Mouse (Mus musculus) embryonic facial prominence, embryonic 11.5 days (tissue): ENCODE measurements around the gene Nexn. TPM values are rescaled to one million over a fixed set of nuclear protein-coding genes. Genes with fewer than 3 reads are reported as not detected.

Experiments
- ATAC-seq: fragments of 200-750 bp; cut with Nextera tagmentation; replicated peaks from 2 replicates; pipeline ENCODE4 v1.8.0; 2017; ENCODE audit warnings: low read depth; ENCODE audit not compliant: insufficient number of reproducible peaks, low FRiP score, low TSS enrichment
- DNase-seq: peaks from one replicate; pipeline ENCODE4 v3.0.0-alpha.2; 2015; ENCODE audit warnings: low spot score
- H3K27ac ChIP-seq: fragments of 300-500 bp; sonication (generic); replicated peaks from 2 replicates; pipeline ENCODE4 v1.5.1; 2014; ENCODE audit warnings: mild to moderate bottlenecking, low read depth, low read length, control low read depth
- H3K27me3 ChIP-seq: fragments of 300-500 bp; sonication (generic); 2 replicates; pipeline ENCODE4 v1.6.1; 2014; ENCODE audit warnings: mild to moderate bottlenecking, low read length, moderate library complexity, mixed read lengths; ENCODE audit not compliant: control insufficient read depth, insufficient read depth
- H3K36me3 ChIP-seq: fragments of 300-500 bp; sonication (generic); replicated peaks from 2 replicates; pipeline ENCODE4 v1.6.1; 2014; ENCODE audit warnings: low read depth, mild to moderate bottlenecking, low read length, moderate library complexity, mixed read lengths; ENCODE audit not compliant: control insufficient read depth, insufficient read depth
- H3K4me1 ChIP-seq: fragments of 300-500 bp; sonication (generic); 2 replicates; pipeline ENCODE4 v1.6.1; 2014; ENCODE audit warnings: low read length, mixed read lengths; ENCODE audit not compliant: control insufficient read depth, insufficient read depth
- H3K4me2 ChIP-seq: fragments of 300-500 bp; sonication (generic); 2 replicates; pipeline ENCODE4 v1.6.1; 2014; ENCODE audit warnings: low read depth, mild to moderate bottlenecking, control low read depth, low read length, moderate library complexity
- H3K4me3 ChIP-seq: fragments of 300-500 bp; sonication (generic); 2 replicates; pipeline ENCODE4 v1.5.1; 2014; ENCODE audit warnings: low read depth, low read length, control low read depth
- H3K9ac ChIP-seq: fragments of 300-500 bp; sonication (generic); replicated peaks from 2 replicates; pipeline ENCODE4 v1.6.1; 2014; ENCODE audit warnings: mild to moderate bottlenecking, control low read depth, low read length
- H3K9me3 ChIP-seq: fragments of 300-500 bp; sonication (generic); replicated peaks from 2 replicates; pipeline ENCODE4 v1.6.1; 2016; ENCODE audit warnings: mild to moderate bottlenecking, low read length, inconsistent platforms, mixed read lengths; ENCODE audit not compliant: control insufficient read depth
- WGBS: fragments of 180-500 bp; shearing (Covaris S2); extraction: QIAGEN DNeasy Blood & Tissue Kit; methylation state at CpG from one replicate; pipeline ENCODE4 v1.1.7; 2014; 5-methylcytosine and 5-hydroxymethylcytosine counted together
- polyA plus RNA-seq: library from polyadenylated mRNA; unstranded; fragments of >200 nt; fragmentation: Nextera tagmentation; extraction: Ambion mirVana; gene quantifications from 2 replicates; pipeline ENCODE4 v1.2.1, GENCODE M21; 2014

The Nexn gene
- polyA plus RNA-seq, 1 experiment from 2014 or later: 4.9 TPM

GRCm38 (mm10) chr3:152231333-152232100 lies 34.6 kb downstream of the Nexn start:
- DNase-seq: no peak
- H3K36me3 ChIP-seq: peaks cover 13% of the 10 kb centered on the region
- WGBS: 67% methylated on average over 6 of the region's 6 CpGs
- no peaks in the 10 kb centered on the region for H3K4me1 ChIP-seq
- no peak overlapping the region for H3K4me3 ChIP-seq
- H3K27me3 ChIP-seq: no peaks in the 10 kb centered on the region
- H3K27ac ChIP-seq: no peak overlapping the region
- no peaks in the 10 kb centered on the region for H3K9me3 ChIP-seq
- no peak overlapping the region for H3K4me2 ChIP-seq
- no peak; the same call in 1 of the 2 replicates for ATAC-seq
- H3K9ac ChIP-seq: no peak overlapping the region

- ATAC-seq (no peak), DNase-seq (no peak)
- Histone ChIP-seq H3K9me3 (no peaks in the 10 kb centered on the region), H3K4me3 (no peak overlapping the region), H3K4me1 (no peaks in the 10 kb centered on the region), H3K4me2 (no peak overlapping the region), H3K36me3 (peaks cover 11% of the 10 kb centered on the region), H3K9ac (no peak overlapping the region), H3K27ac (no peak overlapping the region), H3K27me3 (no peaks in the 10 kb centered on the region)
- WGBS: 92% methylated on average over 5 of the region's 5 CpGs
Observed at GRCm38 (mm10) chr3:152229271-152229670, 36.9 kb downstream of the Nexn start.

GRCm38 (mm10) chr3:152228843-152229242 lies 37.3 kb downstream of the Nexn start:
- DNase-seq: no peak
- H3K4me1 ChIP-seq: no peaks in the 10 kb centered on the region
- WGBS: 94% methylated on average over 7 of the region's 7 CpGs
- no peak overlapping the region for H3K27ac ChIP-seq
- H3K4me2 ChIP-seq: no peak overlapping the region
- H3K9me3 ChIP-seq: no peaks in the 10 kb centered on the region
- no peak for ATAC-seq
- no peak overlapping the region for H3K4me3 ChIP-seq
- H3K9ac ChIP-seq: no peak overlapping the region
- no peaks in the 10 kb centered on the region for H3K27me3 ChIP-seq
- H3K36me3 ChIP-seq: peaks cover 11% of the 10 kb centered on the region

- Histone ChIP-seq H3K9ac (no peak overlapping the region), H3K4me1 (no peaks in the 10 kb centered on the region), H3K4me3 (no peak overlapping the region), H3K9me3 (no peaks in the 10 kb centered on the region), H3K27me3 (no peaks in the 10 kb centered on the region), H3K4me2 (no peak overlapping the region), H3K27ac (no peak overlapping the region), H3K36me3 (peaks cover 25% of the 10 kb centered on the region)
- DNase-seq (no peak), ATAC-seq (no peak)
- WGBS: 94% methylated on average over 7 of the region's 7 CpGs
Observed at GRCm38 (mm10) chr3:152225906-152226305, 40.2 kb downstream of the Nexn start.

- no peak for ATAC-seq
- Histone ChIP-seq H3K27ac (no peak overlapping the region), H3K27me3 (no peaks in the 10 kb centered on the region), H3K9me3 (no peaks in the 10 kb centered on the region), H3K36me3 (peaks cover 25% of the 10 kb centered on the region), H3K4me3 (no peak overlapping the region), H3K9ac (no peak overlapping the region), H3K4me2 (no peak overlapping the region), H3K4me1 (no peaks in the 10 kb centered on the region)
- DNase-seq: no peak
Observed at GRCm38 (mm10) chr3:152224918-152225317, 41.2 kb downstream of the Nexn start.

- 70% methylated on average over 3 of the region's 3 CpGs for WGBS
- Histone ChIP-seq H3K27me3 (no peaks in the 10 kb centered on the region), H3K4me2 (0 out of 2 replicates have a peak overlapping the region, but pooled peaks have one; percentile 78), H3K4me1 (peaks cover 3% of the 10 kb centered on the region; the same call in 1 of the 2 replicates), H3K4me3 (no peak overlapping the region), H3K27ac (no peak overlapping the region), H3K9me3 (no peaks in the 10 kb centered on the region), H3K36me3 (no peaks in the 10 kb centered on the region; the same call in none of the 2 replicates), H3K9ac (no peak overlapping the region)
- ATAC-seq (no peak), DNase-seq (no peak)
Observed at GRCm38 (mm10) chr3:152213416-152213815, 52.7 kb downstream of the Nexn start.

GRCm38 (mm10) chr3:152211731-152212279 lies 54.3 kb downstream of the Nexn start:
- DNase-seq (no peak), ATAC-seq (no peak)
- Histone ChIP-seq H3K36me3 (no peaks in the 10 kb centered on the region; the same call in none of the 2 replicates), H3K4me1 (peaks cover 3% of the 10 kb centered on the region; the same call in 1 of the 2 replicates), H3K4me2 (peak overlapping the region; percentile 78), H3K9me3 (no peaks in the 10 kb centered on the region), H3K27me3 (no peaks in the 10 kb centered on the region), H3K9ac (peak overlapping the region; percentile 100), H3K4me3 (peak overlapping the region; percentile 97), H3K27ac (no peak overlapping the region)
- 45% methylated on average over 7 of the region's 7 CpGs for WGBS

- Histone ChIP-seq H3K36me3 (no peaks in the 10 kb centered on the region; the same call in 1 of the 2 replicates), H3K9me3 (no peaks in the 10 kb centered on the region), H3K4me1 (peaks cover 3% of the 10 kb centered on the region; the same call in 1 of the 2 replicates), H3K27ac (peak overlapping the region; percentile 91), H3K27me3 (no peaks in the 10 kb centered on the region), H3K9ac (peak overlapping the region; percentile 100), H3K4me3 (peak overlapping the region; percentile 97), H3K4me2 (peak overlapping the region; percentile 78)
- DNase-seq: peak; percentile 73
- ATAC-seq: peak; percentile 29
- under 1% methylated on average over 53 of the region's 68 CpGs for WGBS
Observed at GRCm38 (mm10) chr3:152210728-152211391, 55.3 kb downstream of the Nexn start.
